Mouse (Mus musculus): ENCODE results near the gene Olfr481.

The Olfr481 gene

GRCm38 (mm10) chr7:108079555-108079954, at the start of gene Olfr481:
Gene Olfr481, plus strand, starts transcription at chr7:108079855.
- no peak for DNase-seq

GRCm38 (mm10) chr7:108033889-108034288, 45.8 kb upstream of the Olfr481 start, which contains the start of gene Olfr478:
Gene Olfr478, minus strand, starts transcription at chr7:108033989.
- no peak for DNase-seq

DNA sequence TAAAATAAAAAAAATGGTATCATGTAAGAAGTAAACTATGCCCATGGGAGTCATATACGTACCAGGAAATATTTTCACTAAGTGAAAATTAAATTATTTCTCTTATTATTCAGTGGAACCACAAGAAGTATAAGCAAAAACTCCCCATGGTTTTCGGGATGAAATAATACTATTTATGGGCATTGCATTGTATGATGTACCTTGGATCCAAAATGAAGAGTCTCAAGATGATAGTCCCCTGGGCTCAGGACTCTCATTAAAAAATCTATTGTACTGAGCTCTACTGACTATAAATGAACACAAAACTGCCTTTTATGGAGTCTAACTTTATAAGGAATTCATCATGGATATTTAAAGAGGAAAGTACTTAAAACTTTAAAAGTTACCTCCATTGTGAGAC, 29.3 kb upstream of the Olfr481 start, which contains the start of gene Olfr479:
Olfr479 (plus strand) TSS at position 301 of the 400 bp plus-strand sequence.
- DNase-seq = no peak

DNA sequence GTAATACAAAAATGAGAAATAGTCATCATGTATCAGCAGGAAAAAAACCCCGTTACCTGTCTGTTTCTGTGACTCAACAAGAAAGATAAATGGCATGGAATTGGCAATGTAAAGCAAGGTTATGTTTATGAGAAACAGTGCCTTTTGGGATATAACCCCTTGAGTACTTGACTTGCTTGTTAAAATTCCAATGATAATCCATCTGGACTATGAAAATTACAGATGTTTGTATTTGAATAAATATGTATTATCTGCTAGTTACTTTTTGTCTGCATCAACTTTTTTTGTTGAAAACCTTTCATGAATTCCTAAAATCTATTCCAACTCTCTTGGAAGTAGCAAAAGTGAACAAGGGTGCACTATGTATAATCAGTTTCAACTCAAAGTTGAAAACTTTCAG, 12.4 kb upstream of the Olfr481 start, which contains the start of gene Olfr480:
Olfr480 (minus strand) TSS at position 101 of the 400 bp plus-strand sequence.
- no peak for DNase-seq

DNA sequence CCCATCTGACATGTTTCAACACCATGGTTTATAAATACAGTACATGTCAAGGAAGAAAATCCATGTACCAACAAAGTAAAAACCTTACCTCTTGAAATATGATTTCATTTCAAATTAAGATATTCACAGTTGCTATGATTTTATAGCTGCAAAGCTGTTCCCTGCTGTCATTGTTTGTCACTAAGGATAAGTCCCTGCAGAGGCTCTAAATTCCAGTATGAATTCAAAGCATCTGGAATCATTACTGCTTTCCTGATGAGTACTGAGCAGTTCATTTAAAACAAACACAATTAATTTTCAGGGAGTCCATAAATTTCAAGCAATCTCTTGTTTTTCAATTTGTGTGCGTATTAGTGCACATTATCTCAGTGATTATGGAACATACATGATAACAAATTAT, 17.8 kb downstream of the Olfr481 start, which contains the start of gene Olfr482:
Olfr482 (minus strand) TSS at position 101 of the 400 bp plus-strand sequence.
- DNase-seq = no peak

DNA sequence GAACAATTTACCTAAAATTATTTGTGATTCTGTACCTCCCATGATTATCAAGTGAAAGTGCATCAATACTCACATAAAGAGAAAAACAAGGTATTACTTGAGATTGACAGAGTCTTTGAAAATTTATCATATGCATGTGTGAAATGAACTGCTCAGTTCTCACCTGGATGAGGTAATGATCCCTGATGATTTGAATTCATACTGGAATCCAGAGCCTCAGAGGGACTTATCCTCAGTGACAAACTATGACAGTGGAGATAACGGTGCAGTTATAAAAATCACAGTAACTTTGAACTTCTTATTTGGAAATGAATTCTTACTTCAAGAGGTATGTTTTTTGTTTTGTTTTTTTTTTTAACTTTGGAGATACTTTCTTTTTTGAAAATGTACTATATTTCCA, 20.9 kb downstream of the Olfr481 start, which contains the start of gene Olfr483:
Olfr483 (plus strand) TSS at position 301 of the 400 bp plus-strand sequence.
- no peak for DNase-seq

GRCm38 (mm10) chr7:108120681-108121080, 41.0 kb downstream of the Olfr481 start:
- no peak for DNase-seq

- no peak for DNase-seq
These were observed 41.8 kb downstream of the Olfr481 start for GRCm38 (mm10) chr7:108121416-108121815.

DNA sequence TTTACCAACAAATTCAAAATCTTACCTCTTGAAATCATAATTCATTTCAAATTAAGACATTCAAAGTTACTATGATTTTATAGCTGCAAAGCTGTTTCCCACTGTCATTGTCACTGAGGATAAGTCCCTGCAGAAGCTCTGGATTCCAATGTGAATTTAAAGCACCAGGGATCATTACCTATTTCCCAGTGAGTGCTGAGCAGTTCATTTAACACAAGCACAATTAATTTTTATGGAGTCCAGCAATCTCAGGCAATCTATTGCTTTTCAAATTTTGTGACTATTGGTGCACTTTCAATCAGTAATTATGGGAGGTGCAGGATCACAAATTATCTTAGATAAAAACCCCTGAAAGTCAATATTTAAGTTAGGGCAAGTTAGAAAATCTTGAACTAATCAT, 47.7 kb downstream of the Olfr481 start, which contains the start of gene Olfr484:
Olfr484 (minus strand) TSS at position 101 of the 400 bp plus-strand sequence.
- DNase-seq = no peak
